Mouse (Mus musculus) T-helper 17 cell (primary cell): ENCODE data around the gene Il23r.
"Not testable (repeated sequence)": the region's sequence is repeated elsewhere in the genome, so short reads cannot be mapped to it uniquely, and the experiment has no call there.

ENCODE experiments used
- in situ Hi-C, 2 experiments: fragments of 300-600 bp; cut with MboI, MseI; formaldehyde crosslinking; loops; 1 replicate in 1 of 2; 2 replicates in 1 of 2; pipeline ENCODE4 v1.15.1; 2025; ENCODE audit warnings: high pct_unique_total_duplicates in 2 of 2

Il23r gene

GRCm38 (mm10) chr6:67491755-67492154, at the start of gene Il23r:
Gene Il23r, minus strand, starts transcription at chr6:67491855.
- in situ Hi-C loops: loop anchor here in 1 of 2 experiments (5.0 kb wide), 1 partner anchor 41 kb away; no protein-coding TSS in a partner anchor

- in situ Hi-C loops: loop anchor here in 1 of 2 experiments (5.0 kb wide), 1 partner anchor 93 kb away; no protein-coding TSS in a partner anchor
Measured at GRCm38 (mm10) chr6:67535777-67536054, 44.1 kb upstream of the Il23r start, which contains the start of gene Tacstd2. Gene Tacstd2, minus strand, starts transcription at chr6:67535796.

GRCm38 (mm10) chr6:67535005-67535776, 43.5 kb upstream of the Il23r start:
- in situ Hi-C loops: loop anchor here in 1 of 2 experiments (5.0 kb wide), 1 partner anchor 93 kb away; no protein-coding TSS in a partner anchor

- in situ Hi-C loops: loop anchor here in 1 of 2 experiments (5.0 kb wide), 2 partner anchors 42 to 92 kb away; partner anchors contain the start of gene Il23r
Measured at GRCm38 (mm10) chr6:67534191-67535004, 42.7 kb upstream of the Il23r start.

GRCm38 (mm10) chr6:67532665-67533440, 41.2 kb upstream of the Il23r start:
- in situ Hi-C loops: loop anchor here in 1 of 2 experiments (5.0 kb wide), 1 partner anchor 41 kb away; the partner anchor contains the start of gene Il23r

GRCm38 (mm10) chr6:67531822-67532162, 40.1 kb upstream of the Il23r start:
- in situ Hi-C loops: loop anchor here in 1 of 2 experiments (5.0 kb wide), 1 partner anchor 39 kb away; the partner anchor contains the start of gene Il23r

GRCm38 (mm10) chr6:67530992-67531821, 39.6 kb upstream of the Il23r start:
- in situ Hi-C loops: loop anchor here in 1 of 2 experiments (5.0 kb wide), 1 partner anchor 39 kb away; the partner anchor contains the start of gene Il23r

GRCm38 (mm10) chr6:67526356-67526755, 34.7 kb upstream of the Il23r start:
- in situ Hi-C loops: no loop called here

- in situ Hi-C loops: no loop called here
Measured at GRCm38 (mm10) chr6:67510752-67511151, 19.1 kb upstream of the Il23r start.

- in situ Hi-C loops: not testable (repeated sequence)
Measured at GRCm38 (mm10) chr6:67501938-67502337, 10.3 kb upstream of the Il23r start.

- in situ Hi-C loops: no loop called here
Measured at GRCm38 (mm10) chr6:67481012-67481411, 10.6 kb downstream of the Il23r start.

GRCm38 (mm10) chr6:67471242-67471641, 20.4 kb downstream of the Il23r start:
- in situ Hi-C loops: no loop called here

- in situ Hi-C loops: no loop called here
Measured at GRCm38 (mm10) chr6:67459424-67459823, 32.2 kb downstream of the Il23r start.

GRCm38 (mm10) chr6:67451330-67451729, 40.3 kb downstream of the Il23r start:
- in situ Hi-C loops: no loop called here

- in situ Hi-C loops: no loop called here
Measured at GRCm38 (mm10) chr6:67445866-67446265, 45.8 kb downstream of the Il23r start.

GRCm38 (mm10) chr6:67443124-67443523, 48.5 kb downstream of the Il23r start:
- in situ Hi-C loops: loop anchor here in 1 of 2 experiments (5.0 kb wide), 1 partner anchor 94 kb away; the partner anchor contains the start of gene Tacstd2

- in situ Hi-C loops: no loop called here
Measured at GRCm38 (mm10) chr6:67437814-67438385, 53.8 kb downstream of the Il23r start.

- in situ Hi-C loops: no loop called here
Measured at GRCm38 (mm10) chr6:67437028-67437427, 54.6 kb downstream of the Il23r start.

- in situ Hi-C loops: no loop called here
Measured at GRCm38 (mm10) chr6:67436295-67436694, 55.4 kb downstream of the Il23r start.

GRCm38 (mm10) chr6:67435711-67436110, 55.9 kb downstream of the Il23r start:
- in situ Hi-C loops: no loop called here
